Mouse (Mus musculus) liver, embryonic 14.5 days (tissue): Measurements from ENCODE around the gene Fam71f2.

Experiments used
- CTCF ChIP-seq: IDR thresholded peaks from 2 replicates; pipeline ENCODE4 v1.5.1; 2016; ENCODE audit warnings: antibody characterized with exemption, low read depth, control low read depth
- EP300 ChIP-seq: IDR thresholded peaks from 2 replicates; pipeline ENCODE4 v1.6.1; 2016; ENCODE audit warnings: antibody characterized with exemption, low read depth

DNA sequence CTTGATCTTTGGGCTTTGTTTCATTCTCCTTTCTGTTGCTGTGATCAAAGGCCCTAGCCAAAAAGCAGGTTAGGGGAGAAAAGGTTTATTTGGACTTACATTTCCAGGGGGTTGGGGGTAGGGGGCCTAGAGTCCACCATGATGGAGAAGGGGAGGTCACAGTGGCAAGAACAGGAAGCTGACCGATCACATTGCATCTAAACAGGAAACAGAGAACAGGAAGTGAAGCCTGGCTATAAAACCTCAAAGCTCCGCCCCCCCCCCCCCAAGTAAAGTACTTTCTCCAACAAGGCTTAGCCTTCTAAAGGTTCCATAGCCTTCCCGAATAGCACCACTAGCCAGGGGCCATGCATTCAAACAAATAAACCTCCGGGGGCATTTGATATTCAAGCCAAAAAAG lies 43.3 kb downstream of the Fam71f2 start:
- TF ChIP-seq CTCF = no peak
- no peak for TF ChIP-seq EP300
